Mouse (Mus musculus): ENCODE measurements around the gene Umad1. TPM values are rescaled to one million over a fixed set of nuclear protein-coding genes. Genes with fewer than 3 reads are reported as not detected.

Gene Umad1
- polyA plus RNA-seq, 1 experiment = 21.9 TPM

GRCm38 (mm10) chr6:8415823-8416222 lies 156.7 kb downstream of the Umad1 start:
- TF ChIP-seq CTCF (conservative IDR thresholded peaks at IDR 0.05; ENCODE audit: insufficient read depth, insufficient read length, low read depth, low read length) = no peak
- TF ChIP-seq POLR2A (IDR thresholded peaks at IDR 0.05; ENCODE audit: low read depth, low read length) = no peak
- no peak overlapping the region for H3K4me3 ChIP-seq (ENCODE audit: insufficient read depth, low read depth, low read length)
- WGBS = 93% methylated on average over 5 of the region's 5 CpGs
- H3K4me1 ChIP-seq (ENCODE audit: control insufficient read depth, insufficient read depth, low read length) = peaks cover 1% of the 10 kb centered on the region; the same call in 1 of the 2 replicates
- H3K27me3 ChIP-seq (replicated peaks; ENCODE audit: control insufficient read depth, insufficient read depth, low read length) = no peaks in the 10 kb centered on the region
- H3K27ac ChIP-seq (ENCODE audit: insufficient read depth, low read depth, low read length) = no peak overlapping the region
- H3K36me3 ChIP-seq (ENCODE audit: control insufficient read depth, insufficient read depth, low read length) = no peaks in the 10 kb centered on the region
- DNase-seq = no peak

- no peak overlapping the region for H3K27ac ChIP-seq (ENCODE audit: insufficient read depth, low read depth, low read length)
- no peak for TF ChIP-seq POLR2A (IDR thresholded peaks at IDR 0.05; ENCODE audit: low read depth, low read length)
- TF ChIP-seq CTCF (conservative IDR thresholded peaks at IDR 0.05; ENCODE audit: insufficient read depth, insufficient read length, low read depth, low read length) = no peak
- DNase-seq = no peak
- H3K36me3 ChIP-seq (ENCODE audit: control insufficient read depth, insufficient read depth, low read length) = no peaks in the 10 kb centered on the region
- WGBS = 65% methylated on average over 8 of the region's 8 CpGs
- no peaks in the 10 kb centered on the region for H3K27me3 ChIP-seq (replicated peaks; ENCODE audit: control insufficient read depth, insufficient read depth, low read length)
- no peak overlapping the region for H3K4me3 ChIP-seq (ENCODE audit: insufficient read depth, low read depth, low read length)
- H3K4me1 ChIP-seq (ENCODE audit: control insufficient read depth, insufficient read depth, low read length) = peaks cover 2% of the 10 kb centered on the region; the same call in 1 of the 2 replicates
Observed at GRCm38 (mm10) chr6:8416802-8417569, 157.9 kb downstream of the Umad1 start.

- TF ChIP-seq CTCF (conservative IDR thresholded peaks at IDR 0.05; ENCODE audit: insufficient read depth, insufficient read length, low read depth, low read length) (no peak), POLR2A (IDR thresholded peaks at IDR 0.05; ENCODE audit: low read depth, low read length) (no peak)
- Histone ChIP-seq H3K4me1 (ENCODE audit: control insufficient read depth, insufficient read depth, low read length) (peaks cover 2% of the 10 kb centered on the region; the same call in 1 of the 2 replicates), H3K4me3 (ENCODE audit: insufficient read depth, low read depth, low read length) (no peak overlapping the region), H3K36me3 (ENCODE audit: control insufficient read depth, insufficient read depth, low read length) (no peaks in the 10 kb centered on the region), H3K27me3 (replicated peaks; ENCODE audit: control insufficient read depth, insufficient read depth, low read length) (no peaks in the 10 kb centered on the region), H3K27ac (ENCODE audit: insufficient read depth, low read depth, low read length) (no peak overlapping the region)
- WGBS = 55% methylated on average over 4 of the region's 4 CpGs
- DNase-seq = peak; percentile 5
Observed at GRCm38 (mm10) chr6:8419485-8420186, 160.5 kb downstream of the Umad1 start.

- 93% methylated on average over 1 of the region's 1 CpGs for WGBS
- H3K27ac ChIP-seq (ENCODE audit: insufficient read depth, low read depth, low read length) = no peak overlapping the region
Observed at GRCm38 (mm10) chr6:8420187-8420503, 161.1 kb downstream of the Umad1 start.

GRCm38 (mm10) chr6:8421421-8421820 lies 162.3 kb downstream of the Umad1 start:
- peaks cover 2% of the 10 kb centered on the region; the same call in 1 of the 2 replicates for H3K4me1 ChIP-seq (ENCODE audit: control insufficient read depth, insufficient read depth, low read length)
- H3K27ac ChIP-seq (ENCODE audit: insufficient read depth, low read depth, low read length) = no peak overlapping the region
- no peaks in the 10 kb centered on the region for H3K27me3 ChIP-seq (replicated peaks; ENCODE audit: control insufficient read depth, insufficient read depth, low read length)
- TF ChIP-seq POLR2A (IDR thresholded peaks at IDR 0.05; ENCODE audit: low read depth, low read length) (no peak), CTCF (conservative IDR thresholded peaks at IDR 0.05; ENCODE audit: insufficient read depth, insufficient read length, low read depth, low read length) (no peak)
- 70% methylated on average over 5 of the region's 5 CpGs for WGBS
- no peak overlapping the region for H3K4me3 ChIP-seq (ENCODE audit: insufficient read depth, low read depth, low read length)
- DNase-seq = no peak
- no peaks in the 10 kb centered on the region for H3K36me3 ChIP-seq (ENCODE audit: control insufficient read depth, insufficient read depth, low read length)

More at GRCm38 (mm10) chr6:8420187-8420503, 161.1 kb downstream of the Umad1 start:
- no peak for TF ChIP-seq CTCF (conservative IDR thresholded peaks at IDR 0.05; ENCODE audit: insufficient read depth, insufficient read length, low read depth, low read length)
- TF ChIP-seq POLR2A (IDR thresholded peaks at IDR 0.05; ENCODE audit: low read depth, low read length) = no peak
- peaks cover 2% of the 10 kb centered on the region; the same call in 1 of the 2 replicates for H3K4me1 ChIP-seq (ENCODE audit: control insufficient read depth, insufficient read depth, low read length)
- H3K27me3 ChIP-seq (replicated peaks; ENCODE audit: control insufficient read depth, insufficient read depth, low read length) = no peaks in the 10 kb centered on the region
- H3K4me3 ChIP-seq (ENCODE audit: insufficient read depth, low read depth, low read length) = no peak overlapping the region
- no peak for DNase-seq
- no peaks in the 10 kb centered on the region for H3K36me3 ChIP-seq (ENCODE audit: control insufficient read depth, insufficient read depth, low read length)

GRCm38 (mm10) chr6:8421959-8422581 lies 163.0 kb downstream of the Umad1 start:
- TF ChIP-seq POLR2A (IDR thresholded peaks at IDR 0.05; ENCODE audit: low read depth, low read length) (no peak), CTCF (conservative IDR thresholded peaks at IDR 0.05; ENCODE audit: insufficient read depth, insufficient read length, low read depth, low read length) (no peak)
- Histone ChIP-seq H3K27ac (ENCODE audit: insufficient read depth, low read depth, low read length) (no peak overlapping the region), H3K4me1 (ENCODE audit: control insufficient read depth, insufficient read depth, low read length) (peaks cover 2% of the 10 kb centered on the region; the same call in 1 of the 2 replicates), H3K4me3 (ENCODE audit: insufficient read depth, low read depth, low read length) (no peak overlapping the region), H3K36me3 (ENCODE audit: control insufficient read depth, insufficient read depth, low read length) (no peaks in the 10 kb centered on the region), H3K27me3 (replicated peaks; ENCODE audit: control insufficient read depth, insufficient read depth, low read length) (no peaks in the 10 kb centered on the region)
- WGBS = 73% methylated on average over 10 of the region's 10 CpGs
- DNase-seq = no peak

- H3K27me3 ChIP-seq (replicated peaks; ENCODE audit: control insufficient read depth, insufficient read depth, low read length) = no peaks in the 10 kb centered on the region
- H3K4me1 ChIP-seq (ENCODE audit: control insufficient read depth, insufficient read depth, low read length) = peaks cover 2% of the 10 kb centered on the region; the same call in 1 of the 2 replicates
- 99% methylated on average over 2 of the region's 2 CpGs for WGBS
- no peak for DNase-seq
- H3K27ac ChIP-seq (ENCODE audit: insufficient read depth, low read depth, low read length) = no peak overlapping the region
- no peaks in the 10 kb centered on the region for H3K36me3 ChIP-seq (ENCODE audit: control insufficient read depth, insufficient read depth, low read length)
- TF ChIP-seq CTCF (conservative IDR thresholded peaks at IDR 0.05; ENCODE audit: insufficient read depth, insufficient read length, low read depth, low read length) (no peak), POLR2A (IDR thresholded peaks at IDR 0.05; ENCODE audit: low read depth, low read length) (no peak)
- no peak overlapping the region for H3K4me3 ChIP-seq (ENCODE audit: insufficient read depth, low read depth, low read length)
Observed at GRCm38 (mm10) chr6:8423142-8423541, 164.1 kb downstream of the Umad1 start.

All from kidney, adult 2 months (tissue).